Mouse (Mus musculus) G1E (cell line): Measurements from ENCODE around the gene Lect2. TPM values are rescaled to one million over a fixed set of nuclear protein-coding genes. Genes with fewer than 3 reads are reported as not detected.

Source experiments
- ATAC-seq: 2 replicates; pipeline ENCODE4 v1.8.0; 2016; ENCODE audit warnings: mild to moderate bottlenecking; ENCODE audit not compliant: insufficient number of reproducible peaks, poor library complexity, low FRiP score, severe bottlenecking; ENCODE audit errors: extremely low read depth
- DNase-seq: peaks from one replicate; pipeline ENCODE4 v3.0.0; 2012; ENCODE audit warnings: low spot score
- H3K27me3 ChIP-seq: 2 replicates; pipeline ENCODE4 v1.6.1; 2012; ENCODE audit warnings: mild to moderate bottlenecking, low read length, inconsistent platforms; ENCODE audit not compliant: insufficient read depth
- H3K36me3 ChIP-seq: replicated peaks from 2 replicates; pipeline ENCODE3; 2012; ENCODE audit warnings: mild to moderate bottlenecking, inconsistent platforms
- H3K4me1 ChIP-seq: 2 replicates; pipeline ENCODE4 v1.6.1; 2012; ENCODE audit warnings: low read depth, low read length, inconsistent platforms, mixed read lengths; ENCODE audit not compliant: insufficient read depth
- H3K4me3 ChIP-seq: 2 replicates; pipeline ENCODE4 v1.5.1; 2012; ENCODE audit warnings: low read depth, mild to moderate bottlenecking, inconsistent platforms, low read length, moderate library complexity, mixed read lengths
- H3K9me3 ChIP-seq: replicated peaks from 2 replicates; pipeline ENCODE4 v1.6.1; 2012; ENCODE audit warnings: inconsistent platforms
- CTCF ChIP-seq: IDR thresholded peaks from 2 replicates; pipeline ENCODE4 v1.5.1; 2012; ENCODE audit warnings: low read depth, low read length, inconsistent platforms, mixed read lengths
- GATA1 ChIP-seq: IDR thresholded peaks from 2 replicates; pipeline ENCODE4 v1.6.1; 2012; ENCODE audit warnings: borderline replicate concordance, low read length, inconsistent platforms, mixed read lengths
- GATA2 ChIP-seq: IDR thresholded peaks from 2 replicates; pipeline ENCODE4 v1.6.1; 2012; ENCODE audit warnings: low read depth, low read length, inconsistent platforms, borderline replicate concordance
- POLR2AphosphoS5 ChIP-seq: IDR thresholded peaks from 2 replicates; pipeline ENCODE4 v1.6.1; 2012; ENCODE audit warnings: low read depth, low read length, inconsistent platforms; ENCODE audit not compliant: insufficient replicate concordance
- TAL1 ChIP-seq: conservative IDR thresholded peaks from 2 replicates; pipeline ENCODE4 v1.6.1; 2012; ENCODE audit warnings: low read depth, low read length, inconsistent platforms, mixed read lengths
- polyA plus RNA-seq: library from polyadenylated mRNA; stranded (reverse); fragments of >175 nt; gene quantifications from 2 replicates; pipeline ENCODE4 v1.2.3, GENCODE M21; 2012
- total RNA-seq, 2 experiments: library from RNA; stranded (forward) in 1 of 2; stranded (reverse) in 1 of 2; fragments of 200-1000 nt in 1 of 2; fragments of >200 nt in 1 of 2; fragmentation: Nextera tagmentation in 1 of 2; gene quantifications; 2 replicates each; pipeline ENCODE4 v1.2.3; 2014 to 2017

Gene Lect2
- total and polyA plus RNA-seq, 3 experiments = 0.16 TPM; not detected in 2

- DNase-seq (no peak), ATAC-seq (no peak)
- peaks cover 70% of the 10 kb centered on the region for H3K9me3 ChIP-seq
- H3K36me3 ChIP-seq = no peaks in the 10 kb centered on the region
- no peak for TF ChIP-seq TAL1
- no peak for TF ChIP-seq GATA2
- no peak for TF ChIP-seq GATA1
- no peak for TF ChIP-seq POLR2AphosphoS5
- TF ChIP-seq CTCF = no peak
- H3K4me1 ChIP-seq = no peaks in the 10 kb centered on the region
- H3K27me3 ChIP-seq = no peaks in the 10 kb centered on the region
- H3K4me3 ChIP-seq = no peak overlapping the region
Observed at GRCm38 (mm10) chr13:56539846-56540245, 8.5 kb downstream of the Lect2 start.

- DNase-seq (no peak), ATAC-seq (no peak)
- no peak overlapping the region for H3K4me3 ChIP-seq
- no peaks in the 10 kb centered on the region for H3K27me3 ChIP-seq
- no peaks in the 10 kb centered on the region for H3K4me1 ChIP-seq
- no peak for TF ChIP-seq CTCF
- no peaks in the 10 kb centered on the region for H3K36me3 ChIP-seq
- H3K9me3 ChIP-seq = peaks cover 57% of the 10 kb centered on the region
Observed at GRCm38 (mm10) chr13:56537026-56537425, 11.3 kb downstream of the Lect2 start.

GRCm38 (mm10) chr13:56535570-56535969 lies 12.7 kb downstream of the Lect2 start:
- H3K9me3 ChIP-seq = peaks cover 53% of the 10 kb centered on the region
- H3K27me3 ChIP-seq = no peaks in the 10 kb centered on the region
- no peak for DNase-seq
- no peak overlapping the region for H3K4me3 ChIP-seq
- no peaks in the 10 kb centered on the region for H3K4me1 ChIP-seq
- ATAC-seq = no peak
- no peak for TF ChIP-seq POLR2AphosphoS5
- no peak for TF ChIP-seq GATA1
- TF ChIP-seq TAL1 = no peak
- no peak for TF ChIP-seq CTCF
- TF ChIP-seq GATA2 = no peak
- H3K36me3 ChIP-seq = no peaks in the 10 kb centered on the region

GRCm38 (mm10) chr13:56534931-56535330 lies 13.4 kb downstream of the Lect2 start:
- peaks cover 48% of the 10 kb centered on the region for H3K9me3 ChIP-seq
- no peak for ATAC-seq
- no peak for DNase-seq
- no peaks in the 10 kb centered on the region for H3K27me3 ChIP-seq
- TF ChIP-seq GATA1 (no peak), POLR2AphosphoS5 (no peak), TAL1 (no peak), GATA2 (no peak), CTCF (no peak)
- no peaks in the 10 kb centered on the region for H3K4me1 ChIP-seq
- H3K36me3 ChIP-seq = no peaks in the 10 kb centered on the region
- H3K4me3 ChIP-seq = no peak overlapping the region

GRCm38 (mm10) chr13:56529685-56530084 lies 18.6 kb downstream of the Lect2 start:
- H3K9me3 ChIP-seq = peaks cover 46% of the 10 kb centered on the region
- H3K36me3 ChIP-seq = no peaks in the 10 kb centered on the region
- TF ChIP-seq TAL1 (no peak), POLR2AphosphoS5 (no peak)
- H3K4me1 ChIP-seq = no peaks in the 10 kb centered on the region
- H3K27me3 ChIP-seq = no peaks in the 10 kb centered on the region
- no peak for DNase-seq
- no peak for ATAC-seq
- no peak overlapping the region for H3K4me3 ChIP-seq

- ATAC-seq (no peak), DNase-seq (no peak)
- H3K27me3 ChIP-seq = no peaks in the 10 kb centered on the region
- no peak overlapping the region for H3K4me3 ChIP-seq
- H3K36me3 ChIP-seq = no peaks in the 10 kb centered on the region
- H3K4me1 ChIP-seq = no peaks in the 10 kb centered on the region
- peaks cover 46% of the 10 kb centered on the region for H3K9me3 ChIP-seq
- TF ChIP-seq TAL1 (no peak), CTCF (no peak), POLR2AphosphoS5 (no peak), GATA1 (no peak), GATA2 (no peak)
Observed at GRCm38 (mm10) chr13:56529031-56529430, 19.3 kb downstream of the Lect2 start.

- Histone ChIP-seq H3K9me3 (peaks cover 41% of the 10 kb centered on the region), H3K4me3 (no peak overlapping the region), H3K36me3 (no peaks in the 10 kb centered on the region), H3K4me1 (no peaks in the 10 kb centered on the region), H3K27me3 (no peaks in the 10 kb centered on the region)
- no peak for TF ChIP-seq TAL1
- TF ChIP-seq POLR2AphosphoS5 = no peak
- no peak for ATAC-seq
- DNase-seq = no peak
Observed at GRCm38 (mm10) chr13:56528281-56528680, 20.0 kb downstream of the Lect2 start.
